14 mouse cellular contexts compared by ENCODE assay signal in the genomic region with DNA sequence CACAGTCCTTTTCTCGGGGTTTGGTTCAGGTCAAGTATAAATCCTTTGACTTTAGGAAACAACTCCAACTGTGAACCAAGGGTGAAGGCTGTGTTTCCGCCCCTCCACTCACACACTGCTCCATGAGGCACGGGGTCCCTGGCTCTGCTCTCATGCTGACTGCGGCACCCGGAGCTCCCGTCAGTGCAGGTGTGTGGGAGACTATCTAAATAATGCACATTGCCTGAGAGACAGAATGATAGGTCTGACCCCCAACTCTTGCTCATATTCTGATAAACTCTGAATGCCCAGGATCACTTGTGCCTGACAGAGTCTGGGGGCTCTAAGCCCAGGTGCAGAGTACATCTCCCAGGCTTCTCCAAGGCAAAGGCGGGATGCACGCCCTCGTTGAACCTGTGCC.
"Had no signal": no experiment of that assay in that cellular context is flagged by ENCODE, and none has a peak within 500 bp of the region (broad histone marks: within the 10 kb centered on the region; RNA-seq: fewer than 3 reads in every experiment).

No protein-coding gene starts in this region.

- H3K4me3 ChIP-seq: neural tube, embryonic 13.5 days; neural tube, embryonic 15.5 days; stomach, embryonic 15.5 days had no signal

- H3K27ac ChIP-seq: neural tube, embryonic 13.5 days; neural tube, embryonic 15.5 days; stomach, embryonic 15.5 days; stomach, postnatal 0 days had no signal

- DNase-seq: retina, postnatal 1 day; right cerebral cortex, postnatal 14 days; right cerebral cortex, postnatal 25 days; right cerebral cortex, postnatal 4 days; spleen, adult 18-20 months; thymus, adult 18-20 months; thymus, adult 2 months; thymus, postnatal 14 days; thymus, postnatal 36 days; thymus, postnatal 4 days had no signal

- H3K36me3 ChIP-seq: neural tube, embryonic 13.5 days; neural tube, embryonic 15.5 days; stomach, embryonic 15.5 days had no signal

- H3K4me1 ChIP-seq: neural tube, embryonic 13.5 days; neural tube, embryonic 15.5 days; stomach, embryonic 15.5 days had no signal

- H3K9me3 ChIP-seq: neural tube, embryonic 13.5 days; neural tube, embryonic 15.5 days; stomach, embryonic 15.5 days had no signal

- H3K27me3 ChIP-seq: neural tube, embryonic 13.5 days; neural tube, embryonic 15.5 days; stomach, embryonic 15.5 days had no signal

- H3K9ac ChIP-seq: neural tube, embryonic 13.5 days; neural tube, embryonic 15.5 days; stomach, embryonic 15.5 days had no signal

- H3K4me2 ChIP-seq: neural tube, embryonic 13.5 days; neural tube, embryonic 15.5 days; stomach, embryonic 15.5 days had no signal
